Mouse (Mus musculus): ENCODE data around the gene Tnfsf9. TPM values are rescaled to one million over a fixed set of nuclear protein-coding genes. Genes with fewer than 3 reads are reported as not detected.

Tnfsf9 gene
- polyA plus RNA-seq, 1 experiment from 2014 or later = 1.9 TPM

GRCm38 (mm10) chr17:57096623-57096920 lies 8.6 kb upstream of the Tnfsf9 start:
- peak overlapping the region in 1 of 2 experiments; percentile 17; a peak in 1 of 4 replicates for H3K4me3 ChIP-seq (ENCODE audit: control insufficient read depth in 1 of 2, insufficient read depth in 1 of 2, low read depth in 1 of 2, low read length in 2 of 2)

GRCm38 (mm10) chr17:57098321-57098720 lies 6.8 kb upstream of the Tnfsf9 start:
- H3K9ac ChIP-seq (ENCODE audit: low read length) = no peak overlapping the region

More at GRCm38 (mm10) chr17:57096623-57096920, 8.6 kb upstream of the Tnfsf9 start:
- WGBS = 0% methylated on average over 11 of the region's 11 CpGs
- peak overlapping the region; percentile 32 for H3K4me2 ChIP-seq (ENCODE audit: low read length)
- H3K27me3 ChIP-seq (ENCODE audit: control insufficient read depth, insufficient read depth, low read length) = peaks cover 9% of the 10 kb centered on the region; the same call in 1 of the 2 replicates
- H3K9me3 ChIP-seq (ENCODE audit: control insufficient read depth, low read length) = no peaks in the 10 kb centered on the region
- H3K4me1 ChIP-seq (ENCODE audit: control insufficient read depth in 2 of 2, insufficient read depth in 2 of 2, low read length in 2 of 2) = peaks cover 0 to 4% of the 10 kb centered on the region in 2 experiments; a peak in 1 of 4 replicates
- no peak overlapping the region for H3K27ac ChIP-seq (replicated peaks in 1 of 2; ENCODE audit: control insufficient read depth in 1 of 2, insufficient read depth in 1 of 2, low read depth in 2 of 2, low read length in 2 of 2)
- no peak overlapping the region for H3K9ac ChIP-seq (ENCODE audit: low read length)
- H3K36me3 ChIP-seq (ENCODE audit: control insufficient read depth, insufficient read depth, low read length) = no peaks in the 10 kb centered on the region
- ATAC-seq (ENCODE audit: insufficient number of reproducible peaks, insufficient read depth, low FRiP score, low read depth) = peak; percentile 66

GRCm38 (mm10) chr17:57099629-57100325 lies 5.3 kb upstream of the Tnfsf9 start:
- Histone ChIP-seq H3K9me3 (ENCODE audit: control insufficient read depth, low read length) (no peaks in the 10 kb centered on the region), H3K4me2 (ENCODE audit: low read length) (no peak overlapping the region), H3K9ac (ENCODE audit: low read length) (no peak overlapping the region), H3K4me3 (ENCODE audit: control insufficient read depth in 1 of 2, insufficient read depth in 1 of 2, low read depth in 1 of 2, low read length in 2 of 2) (no peak overlapping the region), H3K27ac (replicated peaks in 1 of 2; ENCODE audit: control insufficient read depth in 1 of 2, insufficient read depth in 1 of 2, low read depth in 2 of 2, low read length in 2 of 2) (no peak overlapping the region), H3K27me3 (ENCODE audit: control insufficient read depth, insufficient read depth, low read length) (peaks cover 7% of the 10 kb centered on the region; the same call in 1 of the 2 replicates), H3K36me3 (ENCODE audit: control insufficient read depth, insufficient read depth, low read length) (no peaks in the 10 kb centered on the region), H3K4me1 (ENCODE audit: control insufficient read depth in 2 of 2, insufficient read depth in 2 of 2, low read length in 2 of 2) (peaks cover 5 to 10% of the 10 kb centered on the region in 2 experiments; a peak in 3 of 4 replicates)
- ATAC-seq (ENCODE audit: insufficient number of reproducible peaks, insufficient read depth, low FRiP score, low read depth) = no peak
- 7% methylated on average over 10 of the region's 10 CpGs for WGBS

More at GRCm38 (mm10) chr17:57098321-57098720, 6.8 kb upstream of the Tnfsf9 start:
- Histone ChIP-seq H3K4me1 (ENCODE audit: control insufficient read depth in 2 of 2, insufficient read depth in 2 of 2, low read length in 2 of 2) (peaks cover 0 to 4% of the 10 kb centered on the region in 2 experiments; a peak in 1 of 4 replicates), H3K9me3 (ENCODE audit: control insufficient read depth, low read length) (no peaks in the 10 kb centered on the region), H3K27me3 (ENCODE audit: control insufficient read depth, insufficient read depth, low read length) (peaks cover 9% of the 10 kb centered on the region; the same call in 1 of the 2 replicates), H3K4me3 (ENCODE audit: control insufficient read depth in 1 of 2, insufficient read depth in 1 of 2, low read depth in 1 of 2, low read length in 2 of 2) (no peak overlapping the region), H3K36me3 (ENCODE audit: control insufficient read depth, insufficient read depth, low read length) (no peaks in the 10 kb centered on the region), H3K27ac (replicated peaks in 1 of 2; ENCODE audit: control insufficient read depth in 1 of 2, insufficient read depth in 1 of 2, low read depth in 2 of 2, low read length in 2 of 2) (no peak overlapping the region), H3K4me2 (ENCODE audit: low read length) (no peak overlapping the region)
- 73% methylated on average over 5 of the region's 5 CpGs for WGBS
- ATAC-seq (ENCODE audit: insufficient number of reproducible peaks, insufficient read depth, low FRiP score, low read depth) = no peak

GRCm38 (mm10) chr17:57102276-57102675 lies 2.8 kb upstream of the Tnfsf9 start:
- 69% methylated on average over 2 of the region's 2 CpGs for WGBS
- no peak for ATAC-seq (ENCODE audit: insufficient number of reproducible peaks, insufficient read depth, low FRiP score, low read depth)
- Histone ChIP-seq H3K9me3 (ENCODE audit: control insufficient read depth, low read length) (no peaks in the 10 kb centered on the region), H3K9ac (ENCODE audit: low read length) (no peak overlapping the region), H3K4me1 (ENCODE audit: control insufficient read depth in 2 of 2, insufficient read depth in 2 of 2, low read length in 2 of 2) (peaks cover 8 to 13% of the 10 kb centered on the region in 2 experiments; a peak in 2 of 4 replicates), H3K27ac (replicated peaks in 1 of 2; ENCODE audit: control insufficient read depth in 1 of 2, insufficient read depth in 1 of 2, low read depth in 2 of 2, low read length in 2 of 2) (no peak overlapping the region), H3K4me2 (ENCODE audit: low read length) (no peak overlapping the region), H3K4me3 (ENCODE audit: control insufficient read depth in 1 of 2, insufficient read depth in 1 of 2, low read depth in 1 of 2, low read length in 2 of 2) (no peak overlapping the region), H3K36me3 (ENCODE audit: control insufficient read depth, insufficient read depth, low read length) (no peaks in the 10 kb centered on the region), H3K27me3 (ENCODE audit: control insufficient read depth, insufficient read depth, low read length) (no peaks in the 10 kb centered on the region)

- no peak for ATAC-seq (ENCODE audit: insufficient number of reproducible peaks, insufficient read depth, low FRiP score, low read depth)
- Histone ChIP-seq H3K36me3 (ENCODE audit: control insufficient read depth, insufficient read depth, low read length) (no peaks in the 10 kb centered on the region), H3K4me1 (ENCODE audit: control insufficient read depth in 2 of 2, insufficient read depth in 2 of 2, low read length in 2 of 2) (peaks cover 8 to 13% of the 10 kb centered on the region in 2 experiments; a peak in 2 of 4 replicates), H3K9ac (ENCODE audit: low read length) (peak overlapping the region; percentile 69), H3K27ac (replicated peaks in 1 of 2; ENCODE audit: control insufficient read depth in 1 of 2, insufficient read depth in 1 of 2, low read depth in 2 of 2, low read length in 2 of 2) (no peak overlapping the region), H3K4me2 (ENCODE audit: low read length) (peak overlapping the region; percentile 83), H3K27me3 (ENCODE audit: control insufficient read depth, insufficient read depth, low read length) (no peaks in the 10 kb centered on the region), H3K4me3 (ENCODE audit: control insufficient read depth in 1 of 2, insufficient read depth in 1 of 2, low read depth in 1 of 2, low read length in 2 of 2) (peak overlapping the region; percentile 51 to 79), H3K9me3 (ENCODE audit: control insufficient read depth, low read length) (no peaks in the 10 kb centered on the region)
- 43% methylated on average over 4 of the region's 4 CpGs for WGBS
Measured at GRCm38 (mm10) chr17:57104496-57104895, 629 bp upstream of the Tnfsf9 start.

GRCm38 (mm10) chr17:57106035-57106368 lies 877 bp downstream of the Tnfsf9 start:
- WGBS = 17% methylated on average over 9 of the region's 9 CpGs
- Histone ChIP-seq H3K4me2 (ENCODE audit: low read length) (peak overlapping the region; percentile 83), H3K9ac (ENCODE audit: low read length) (peak overlapping the region; percentile 69; the same call in 1 of the 2 replicates), H3K9me3 (ENCODE audit: control insufficient read depth, low read length) (no peaks in the 10 kb centered on the region), H3K27me3 (ENCODE audit: control insufficient read depth, insufficient read depth, low read length) (no peaks in the 10 kb centered on the region), H3K4me1 (ENCODE audit: control insufficient read depth in 2 of 2, insufficient read depth in 2 of 2, low read length in 2 of 2) (peaks cover 8 to 13% of the 10 kb centered on the region in 2 experiments; a peak in 2 of 4 replicates), H3K27ac (replicated peaks in 1 of 2; ENCODE audit: control insufficient read depth in 1 of 2, insufficient read depth in 1 of 2, low read depth in 2 of 2, low read length in 2 of 2) (no peak overlapping the region), H3K4me3 (ENCODE audit: control insufficient read depth in 1 of 2, insufficient read depth in 1 of 2, low read depth in 1 of 2, low read length in 2 of 2) (peak overlapping the region; percentile 51 to 79), H3K36me3 (ENCODE audit: control insufficient read depth, insufficient read depth, low read length) (no peaks in the 10 kb centered on the region)
- no peak for ATAC-seq (ENCODE audit: insufficient number of reproducible peaks, insufficient read depth, low FRiP score, low read depth)

- WGBS = 82% methylated on average over 5 of the region's 5 CpGs
- H3K36me3 ChIP-seq (ENCODE audit: control insufficient read depth, insufficient read depth, low read length) = no peaks in the 10 kb centered on the region
- H3K4me1 ChIP-seq (ENCODE audit: control insufficient read depth in 2 of 2, insufficient read depth in 2 of 2, low read length in 2 of 2) = peaks cover 8 to 13% of the 10 kb centered on the region in 2 experiments; a peak in 2 of 4 replicates
- no peaks in the 10 kb centered on the region for H3K9me3 ChIP-seq (ENCODE audit: control insufficient read depth, low read length)
- no peaks in the 10 kb centered on the region for H3K27me3 ChIP-seq (ENCODE audit: control insufficient read depth, insufficient read depth, low read length)
- no peak overlapping the region for H3K4me2 ChIP-seq (ENCODE audit: low read length)
- no peak overlapping the region for H3K4me3 ChIP-seq (ENCODE audit: control insufficient read depth in 1 of 2, insufficient read depth in 1 of 2, low read depth in 1 of 2, low read length in 2 of 2)
- ATAC-seq (ENCODE audit: insufficient number of reproducible peaks, insufficient read depth, low FRiP score, low read depth) = no peak
- H3K9ac ChIP-seq (ENCODE audit: low read length) = no peak overlapping the region
- H3K27ac ChIP-seq (replicated peaks in 1 of 2; ENCODE audit: control insufficient read depth in 1 of 2, insufficient read depth in 1 of 2, low read depth in 2 of 2, low read length in 2 of 2) = no peak overlapping the region
Measured at GRCm38 (mm10) chr17:57107064-57107463, 1.9 kb downstream of the Tnfsf9 start.
